Mouse (Mus musculus) spleen, postnatal 14 days (tissue): Measurements from ENCODE around the gene Cep78.

Source experiments
- DNase-seq, 2 experiments: peaks; one replicate each; pipeline ENCODE4 v3.0.0; 2021 to 2022; ENCODE audit warnings: low spot score in 2 of 2

The Cep78 gene

DNA sequence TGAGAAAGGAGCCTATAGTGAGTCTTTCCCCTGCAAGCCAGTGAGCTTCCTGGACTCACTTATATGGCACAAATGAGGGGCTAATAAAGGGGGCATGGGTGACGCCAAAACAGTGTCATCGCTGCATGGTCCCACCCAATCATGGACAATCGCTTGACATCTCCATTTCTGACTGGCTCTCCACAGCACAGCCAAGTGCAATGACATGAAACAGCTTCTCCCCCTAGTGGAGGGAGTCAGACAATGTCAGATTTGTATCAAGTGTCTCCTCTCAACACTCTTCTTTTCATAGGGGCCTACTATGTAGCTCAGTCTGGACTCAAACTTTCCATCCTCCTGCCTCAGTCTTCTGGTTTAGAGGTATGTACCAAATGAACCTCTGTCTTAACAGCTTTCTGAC is 19.7 kb downstream of the Cep78 start:
- DNase-seq: peak in 1 of 2 experiments; percentile 22

DNA sequence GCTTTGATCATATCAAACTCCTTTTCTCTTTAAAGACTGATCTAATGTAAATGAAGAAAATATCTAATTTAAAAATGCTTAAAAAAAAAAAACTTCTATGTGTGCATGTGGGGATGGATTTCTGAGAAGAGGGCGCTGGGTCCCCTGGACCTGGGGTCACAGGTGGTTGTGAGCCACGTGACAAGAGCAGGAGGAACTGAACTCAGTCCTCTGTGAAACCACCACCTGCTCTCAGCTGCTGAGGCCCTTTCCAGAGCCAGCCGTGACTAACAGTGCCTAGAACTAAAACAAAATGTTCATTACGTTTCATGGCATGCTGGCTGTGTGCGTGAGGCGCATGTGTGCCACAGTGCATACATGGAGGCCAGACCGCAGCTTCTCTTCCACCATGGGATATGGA is 20.3 kb downstream of the Cep78 start:
- peak in 1 of 2 experiments; percentile 11 for DNase-seq

DNA sequence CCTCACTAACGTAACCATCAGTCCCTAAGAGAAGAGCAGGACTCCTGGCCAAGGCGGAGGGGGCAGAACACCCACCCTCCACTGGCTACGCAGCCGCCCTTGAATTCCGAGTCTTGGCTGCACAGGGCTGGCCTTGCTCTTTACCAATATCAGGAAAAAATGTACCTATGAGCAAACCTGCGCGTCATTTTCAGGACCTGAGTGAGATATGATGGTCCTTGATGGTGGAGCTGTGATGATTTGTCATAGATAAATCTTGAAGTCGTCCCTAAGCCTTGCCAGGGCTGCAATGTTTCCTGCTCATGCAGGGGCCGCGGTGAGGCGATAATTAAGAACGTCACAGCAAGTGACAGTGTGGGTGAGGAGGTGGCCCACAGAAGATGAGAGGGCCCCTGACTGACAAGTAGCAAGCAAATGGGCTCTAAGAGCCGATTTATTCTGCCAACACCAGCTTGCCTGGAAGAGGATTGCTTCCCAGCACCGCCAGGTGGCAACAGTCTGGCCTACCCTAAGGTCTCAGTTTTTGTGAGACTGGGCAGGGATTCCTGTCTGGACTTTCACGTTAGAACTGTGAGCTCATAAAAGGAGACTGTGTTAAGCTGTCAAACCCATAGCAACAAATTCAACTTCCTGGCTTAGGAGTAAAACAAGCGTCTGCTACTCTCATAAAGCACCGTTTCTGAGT is 21.6 kb downstream of the Cep78 start:
- no peak for DNase-seq

DNA sequence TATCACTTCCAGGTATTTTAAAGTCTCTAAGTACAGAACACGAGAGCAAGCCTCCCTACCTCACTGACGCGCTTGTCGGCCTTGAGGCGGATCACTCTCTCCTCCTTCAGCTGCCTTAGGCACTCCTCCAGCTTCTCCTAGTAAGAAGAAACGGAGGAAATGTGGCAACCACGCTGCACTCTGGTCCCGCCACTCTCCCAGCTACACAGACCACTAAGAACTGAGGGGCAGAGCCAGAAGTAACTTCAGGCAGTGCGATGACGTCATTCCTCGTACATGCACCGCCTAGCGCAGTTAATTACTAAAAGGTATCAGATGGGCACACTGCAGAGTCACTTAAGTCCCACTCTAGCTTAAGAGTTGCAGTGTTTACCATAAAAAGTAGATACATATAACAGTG is 22.5 kb downstream of the Cep78 start:
- DNase-seq: no peak

DNA sequence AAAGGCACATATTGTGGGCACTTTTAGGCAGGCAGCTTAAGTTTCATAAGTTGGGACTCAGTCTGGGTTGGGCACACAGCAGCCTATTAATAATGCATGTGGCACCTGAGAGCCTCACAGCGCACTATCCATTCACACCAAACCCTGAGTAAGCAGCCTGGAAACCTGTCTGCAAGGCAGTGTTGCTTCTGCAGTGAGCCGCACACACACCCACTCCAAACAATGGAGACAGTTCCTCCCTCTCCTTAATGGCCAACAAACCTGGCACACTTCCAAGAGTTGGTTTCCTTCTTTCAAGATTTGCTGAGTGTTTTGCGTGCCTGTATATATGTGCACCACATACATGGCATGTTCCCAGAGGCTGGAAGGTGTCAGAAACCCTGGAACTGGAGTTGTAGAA is 34.6 kb downstream of the Cep78 start:
- DNase-seq: no peak

DNA sequence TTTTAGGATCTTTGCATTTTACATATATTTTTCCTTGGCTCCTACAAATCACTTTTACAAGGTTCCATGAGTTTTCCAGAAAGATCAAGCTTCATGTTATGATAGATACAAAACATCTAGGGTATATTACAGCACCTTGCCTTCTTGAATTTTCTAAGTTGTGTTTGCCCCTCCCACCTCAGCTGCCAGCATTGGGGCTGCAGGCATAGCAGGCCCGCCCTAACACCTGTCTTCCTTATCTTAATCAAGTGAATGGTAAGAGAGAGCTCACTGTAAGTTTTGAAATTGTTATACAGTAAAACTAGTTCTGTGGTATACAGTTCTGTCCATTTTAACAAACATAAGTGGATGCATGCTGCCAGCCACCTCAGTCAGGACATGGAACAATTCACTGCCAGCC is 35.9 kb downstream of the Cep78 start:
- DNase-seq: no peak

DNA sequence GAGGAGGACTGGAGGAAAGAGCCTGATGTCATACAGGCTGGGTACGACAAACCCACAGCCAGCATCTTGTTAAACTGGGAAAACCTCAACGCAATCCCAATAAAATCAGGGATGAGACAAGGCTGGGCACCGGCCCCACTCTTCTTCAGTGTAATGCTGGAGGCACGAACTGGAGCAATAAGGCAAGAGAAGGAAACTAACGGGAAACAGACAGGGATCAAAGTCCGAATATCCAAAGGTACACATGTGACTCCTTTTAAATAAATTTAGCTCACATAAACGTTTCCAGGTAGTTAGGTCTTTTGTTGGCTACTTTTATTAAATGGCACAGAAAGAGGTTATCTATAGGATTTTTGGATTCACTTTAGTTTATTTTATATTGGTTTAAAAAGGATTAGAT is 36.4 kb downstream of the Cep78 start:
- no peak for DNase-seq

DNA sequence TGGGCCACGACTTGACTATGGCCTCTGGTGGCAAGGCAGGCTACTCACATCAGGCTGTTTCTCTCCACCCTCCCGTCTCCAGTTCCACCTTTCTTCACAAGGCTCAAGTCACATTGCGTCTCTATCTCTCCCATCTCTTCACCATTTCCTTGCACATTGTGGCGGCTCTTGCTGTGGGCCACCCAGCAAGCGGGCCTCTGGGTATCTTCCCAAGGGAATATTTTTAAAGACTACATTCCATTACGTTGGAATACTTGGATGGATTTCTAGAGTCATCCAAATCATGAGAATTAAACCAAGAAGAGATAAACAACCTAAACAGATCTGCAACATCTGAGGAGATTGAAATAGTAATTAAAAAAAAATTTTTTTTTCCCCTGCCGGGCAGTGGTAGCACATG is 37.6 kb downstream of the Cep78 start, which contains the start of gene Psat1:
Gene Psat1, minus strand, starts transcription at position 101 of the 400 bp plus-strand sequence.
- no peak for DNase-seq

DNA sequence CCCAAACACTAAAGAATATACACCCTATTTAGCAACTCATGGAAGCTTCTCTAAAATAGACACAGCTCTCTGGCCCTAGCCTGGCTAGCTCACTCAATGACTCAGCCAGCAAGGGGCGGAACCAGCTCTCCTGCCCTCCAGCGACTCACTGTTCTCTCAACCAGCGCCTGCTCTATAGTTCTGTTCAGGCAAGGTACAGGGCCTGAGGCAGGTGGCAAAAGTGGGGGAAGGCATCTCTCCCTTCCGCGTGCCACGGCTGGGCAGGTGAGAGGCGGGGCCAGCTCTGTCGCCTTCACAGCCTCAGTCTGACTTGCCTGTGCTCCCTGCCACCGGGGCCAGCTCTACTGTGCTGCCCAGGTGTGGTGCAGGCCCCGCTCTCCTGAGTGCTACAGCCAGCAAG is 38.1 kb downstream of the Cep78 start:
- DNase-seq: no peak

DNA sequence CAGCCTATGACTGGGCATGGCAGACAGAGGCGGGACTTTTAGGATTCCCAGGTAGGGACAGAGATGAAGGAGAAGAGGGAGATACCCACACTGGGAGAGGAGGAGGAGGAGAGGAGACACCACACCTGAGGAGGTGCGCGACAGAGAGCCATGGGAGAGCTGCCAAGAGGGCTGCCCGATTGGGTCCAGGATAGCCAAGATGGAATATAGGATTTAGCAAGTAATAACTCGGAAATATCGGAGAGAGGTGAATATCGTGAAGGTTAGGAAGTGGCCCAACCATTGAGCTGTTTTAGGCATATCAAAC is 41.7 kb downstream of the Cep78 start:
- no peak for DNase-seq

DNA sequence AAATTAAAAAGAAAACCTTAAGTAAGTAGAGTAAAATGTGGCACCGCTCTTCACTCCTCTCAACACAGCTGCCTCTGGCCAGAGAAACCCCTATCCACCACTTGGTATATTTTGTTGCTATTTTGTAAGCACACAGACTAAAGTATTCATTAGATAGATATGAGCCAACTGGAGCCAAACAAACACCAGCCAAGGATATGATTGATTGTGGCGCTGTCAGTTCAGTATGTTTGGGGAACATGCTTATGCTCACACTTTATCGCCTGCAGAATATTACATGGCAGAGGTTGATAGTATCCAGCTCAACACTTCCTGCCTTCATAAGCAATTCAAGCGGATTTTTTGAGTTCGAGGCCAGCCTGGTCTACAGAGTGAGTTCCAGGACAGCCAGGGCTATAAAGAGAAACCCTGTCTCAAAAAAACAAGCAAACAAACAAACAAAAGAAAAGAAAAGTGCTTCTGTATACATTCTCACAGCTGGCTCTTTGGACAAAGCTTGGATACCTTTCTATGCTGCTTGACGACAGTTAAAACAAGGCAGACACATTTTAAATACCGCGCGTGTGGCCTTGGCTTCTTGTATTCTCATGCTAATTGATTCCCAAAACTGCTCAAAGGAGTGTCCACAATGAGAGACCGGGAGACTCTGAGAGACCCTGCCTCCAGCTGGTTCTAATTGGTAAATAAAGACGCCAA is 42.2 kb downstream of the Cep78 start:
- DNase-seq: no peak

DNA sequence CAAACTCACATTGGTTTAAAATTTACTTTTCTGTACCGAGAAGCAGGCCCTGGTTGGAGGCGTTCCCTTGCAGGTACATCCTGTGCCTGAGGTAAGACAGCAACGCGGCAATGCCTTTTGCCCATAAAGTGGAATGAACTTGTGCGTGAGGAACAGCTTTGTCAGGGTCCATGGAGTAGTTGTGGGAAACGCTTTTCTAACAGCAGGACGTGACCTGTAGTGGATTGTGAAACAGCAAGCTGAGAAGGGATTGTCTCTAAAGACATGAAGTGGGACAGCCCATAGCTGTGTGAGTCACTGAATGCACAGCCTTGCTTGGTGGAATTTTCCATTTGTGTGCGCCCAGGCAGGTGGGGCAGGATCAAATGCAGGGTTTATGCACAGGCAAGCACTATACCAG is 43.4 kb downstream of the Cep78 start:
- no peak for DNase-seq

DNA sequence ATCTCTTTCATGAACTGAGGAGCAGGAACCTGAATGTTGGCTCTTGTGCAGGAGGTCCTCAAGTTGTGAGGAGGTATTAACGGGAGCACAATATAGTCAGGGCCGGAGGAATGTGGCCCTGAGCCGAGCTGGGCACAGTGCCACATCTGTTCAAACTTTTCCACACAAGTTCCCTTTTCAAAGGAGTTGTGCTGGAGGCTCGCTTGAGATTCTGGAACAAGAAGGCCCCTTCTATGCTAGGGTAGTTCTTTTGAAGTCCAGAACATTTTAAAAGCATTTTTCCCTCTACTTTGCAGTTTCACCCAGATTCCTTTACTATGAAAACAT is 59.1 kb downstream of the Cep78 start:
- DNase-seq: no peak

DNA sequence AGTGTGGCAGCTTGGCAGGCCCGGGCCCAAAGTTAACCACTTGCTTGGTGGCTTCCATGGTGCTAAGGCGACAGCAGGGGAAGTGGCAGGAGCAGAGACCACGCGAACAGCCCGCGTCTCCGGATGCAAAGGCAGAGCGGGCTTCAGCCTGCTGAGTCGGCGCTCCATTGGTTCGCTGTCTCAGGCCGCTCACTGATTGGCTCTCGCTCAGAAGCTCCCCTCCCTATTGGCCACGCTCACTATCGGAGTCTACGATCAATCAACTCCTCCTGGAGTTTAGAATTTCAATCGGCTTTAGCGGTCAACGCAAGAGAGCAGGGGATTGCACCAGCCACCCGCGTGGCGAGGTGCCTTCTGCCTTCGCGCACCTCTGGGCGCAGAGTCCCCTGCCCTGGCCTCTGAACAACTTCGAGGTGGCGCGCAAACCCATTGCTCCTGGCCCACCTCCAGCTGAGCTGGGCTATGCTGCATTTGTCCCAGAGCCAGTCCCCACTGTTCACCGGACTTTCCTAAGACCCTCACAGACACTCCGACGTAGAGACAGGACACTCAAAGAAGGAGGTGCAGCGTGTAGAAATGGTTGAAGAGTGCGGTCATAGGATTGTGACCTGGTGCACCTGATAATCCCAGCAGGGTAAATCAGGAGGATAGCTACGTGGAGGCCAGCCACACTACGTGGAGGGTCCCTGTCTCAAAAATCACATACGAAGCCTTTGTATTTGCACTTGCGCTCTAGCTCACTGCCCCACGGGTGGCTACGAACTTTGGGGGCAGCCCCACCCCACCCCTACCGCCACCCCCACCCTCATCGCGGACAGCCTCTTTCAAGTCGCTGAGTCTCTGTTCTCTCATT is 59.7 kb downstream of the Cep78 start:
- peak; percentile 69 to 72 for DNase-seq

DNA sequence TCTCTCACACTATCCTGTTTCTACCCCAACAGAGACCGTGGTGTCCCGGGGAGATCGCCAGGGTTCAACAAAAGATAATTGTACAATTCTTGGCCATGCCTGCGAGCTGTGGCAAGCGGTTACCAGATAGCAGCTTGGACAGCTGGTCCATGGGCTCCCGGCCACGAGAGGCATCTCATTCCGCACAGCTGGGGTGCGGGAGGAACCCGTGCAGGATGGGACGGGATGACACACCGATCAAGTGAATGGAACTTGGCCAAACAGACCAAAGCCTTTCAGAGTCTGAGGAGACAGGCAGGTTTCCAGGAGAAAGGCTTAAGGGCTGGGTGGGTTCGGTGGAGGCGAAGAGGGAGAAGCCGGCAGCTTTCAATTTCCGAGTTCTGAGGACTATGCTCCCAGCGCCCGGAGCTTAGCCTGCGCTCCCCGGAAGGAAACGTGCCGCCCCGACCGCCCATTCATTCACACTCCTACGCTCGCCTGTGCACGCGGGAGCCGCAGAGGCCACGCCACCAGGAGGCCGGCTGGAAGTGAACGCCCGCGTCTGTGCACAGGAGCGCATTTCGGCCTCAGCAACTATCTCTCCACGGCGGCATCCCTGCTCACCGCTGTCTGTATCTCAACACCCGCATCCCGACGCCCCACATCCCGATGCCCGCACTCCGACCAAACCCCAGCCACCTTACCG is 60.5 kb downstream of the Cep78 start:
- peak; percentile 14 to 29 for DNase-seq

DNA sequence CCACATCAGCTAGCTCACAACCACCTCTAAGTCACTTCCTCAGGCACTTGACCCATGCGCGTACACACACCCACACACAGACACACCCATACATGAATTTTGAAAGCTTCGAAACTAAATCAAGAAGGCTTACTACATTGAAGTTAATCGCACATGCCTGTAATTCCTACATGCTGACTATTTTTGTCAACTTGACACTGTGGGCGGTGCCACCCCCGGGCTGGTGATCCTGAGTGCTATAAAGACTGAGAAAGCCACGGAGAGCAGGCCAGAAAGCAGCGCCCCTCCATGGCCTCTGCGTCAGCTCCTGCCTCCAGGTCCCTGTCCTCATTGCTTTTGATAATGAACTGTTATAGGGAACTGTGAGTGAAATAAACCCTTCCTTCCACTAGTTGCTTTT is 61.4 kb downstream of the Cep78 start:
- DNase-seq: no peak

DNA sequence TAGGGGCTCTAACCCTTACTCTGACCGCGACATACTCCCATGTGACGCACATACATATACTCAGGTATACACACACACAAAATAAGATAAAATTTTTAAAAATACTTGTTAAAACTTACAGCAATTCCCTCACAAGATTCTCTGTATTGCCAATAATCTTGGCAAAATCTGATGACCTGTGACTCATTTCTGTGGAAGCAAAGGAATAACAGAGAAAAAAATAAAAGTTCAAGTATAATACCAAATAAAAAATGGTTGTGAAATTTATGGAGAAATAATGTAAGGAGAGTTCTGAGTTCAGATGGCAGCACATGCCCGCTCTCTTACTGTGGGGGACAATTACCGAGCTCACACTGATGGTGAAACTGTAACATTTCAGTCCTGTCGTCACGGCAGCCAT is 65.5 kb downstream of the Cep78 start:
- no peak for DNase-seq

DNA sequence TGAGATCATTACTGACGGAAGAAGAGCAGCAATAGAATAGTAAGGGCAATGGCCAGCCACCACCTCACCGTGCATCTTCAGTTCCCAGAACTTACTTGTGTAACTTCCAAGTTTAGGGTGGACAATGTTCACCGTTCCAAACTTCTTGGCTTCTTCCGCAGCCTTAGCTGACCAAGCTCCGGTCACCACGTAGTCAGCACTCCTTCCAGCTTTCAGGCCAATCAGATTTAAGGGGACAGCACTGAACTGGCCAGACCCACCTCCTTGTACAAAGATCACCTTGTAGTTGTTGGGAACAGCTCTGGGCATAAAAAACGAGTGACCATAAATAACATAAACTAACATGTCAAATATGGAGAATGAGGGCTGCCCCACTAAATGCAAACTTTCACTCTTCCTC is 66.7 kb downstream of the Cep78 start:
- DNase-seq: no peak

DNA sequence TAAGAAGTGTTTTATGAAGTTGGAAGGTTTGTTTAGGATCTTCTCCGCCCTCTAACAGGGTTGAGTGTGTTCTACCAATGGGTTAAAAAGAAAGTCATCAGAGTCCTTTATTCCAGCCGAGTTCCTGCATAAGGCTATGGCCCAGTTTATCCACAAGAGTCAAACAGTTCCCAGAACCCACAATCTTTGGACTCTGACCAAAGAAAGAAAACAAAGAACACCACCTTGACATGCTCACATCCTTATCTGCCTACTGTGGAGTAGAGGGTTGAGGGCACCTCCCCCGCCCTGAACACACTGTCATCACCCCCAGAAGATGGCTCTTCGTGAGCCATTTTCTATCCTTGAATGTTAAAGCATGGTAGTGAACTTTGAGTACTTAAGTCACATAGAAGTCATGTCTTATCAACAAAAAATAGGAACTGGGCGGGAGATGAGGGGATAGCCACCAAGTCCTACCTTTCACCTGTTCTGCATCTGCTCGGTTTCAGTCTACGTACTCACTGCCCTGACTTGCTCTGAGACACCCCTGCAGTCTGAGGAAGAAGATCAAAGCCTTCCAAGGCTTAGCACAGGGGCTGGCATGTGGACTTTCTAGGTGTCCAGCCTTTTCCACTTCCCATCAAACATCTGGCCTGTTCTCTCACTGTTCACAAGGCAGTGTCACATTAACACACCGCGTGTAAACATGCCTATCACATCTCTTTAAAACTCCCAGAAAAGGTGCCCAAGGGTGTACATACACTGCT is 71.4 kb downstream of the Cep78 start:
- DNase-seq: no peak

DNA sequence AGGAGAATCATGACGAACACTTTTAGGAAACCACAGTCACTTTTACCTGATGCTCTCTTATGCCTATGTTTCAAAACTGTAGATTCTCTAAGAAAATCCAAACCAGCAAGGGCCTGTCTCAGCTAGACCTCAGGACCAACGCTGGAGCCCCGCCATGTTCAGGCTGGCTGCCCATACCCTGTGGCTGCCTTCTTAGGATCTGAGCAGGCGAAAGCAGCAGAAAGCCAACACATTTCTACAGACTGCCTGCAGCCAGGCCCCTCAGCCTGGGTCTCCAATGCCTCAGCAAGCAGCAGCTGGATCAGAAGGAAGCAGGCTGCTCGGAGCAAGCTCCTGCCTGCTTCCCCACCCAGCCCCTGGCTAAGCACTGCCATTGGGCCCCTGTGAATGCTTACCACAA is 73.3 kb downstream of the Cep78 start:
- no peak for DNase-seq

DNA sequence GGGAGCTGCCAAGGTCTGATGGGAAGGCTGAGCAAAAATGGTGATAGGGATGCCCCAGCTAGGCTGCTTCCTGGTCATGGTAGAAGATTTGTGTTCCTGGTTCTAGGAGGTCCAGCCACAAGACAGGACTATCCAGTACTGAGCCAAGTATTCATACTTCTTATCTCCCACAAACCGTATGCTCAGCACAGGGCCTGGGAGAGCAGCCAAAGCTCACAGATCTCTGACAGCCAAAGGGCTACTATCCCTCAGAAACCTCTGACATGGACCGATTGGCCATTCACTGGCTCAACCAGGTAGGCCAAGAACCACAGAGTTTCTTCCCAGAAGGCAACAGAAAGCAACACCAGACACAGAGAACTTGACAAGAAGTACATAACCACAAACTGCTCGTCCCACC is 73.8 kb downstream of the Cep78 start:
- DNase-seq: no peak

DNA sequence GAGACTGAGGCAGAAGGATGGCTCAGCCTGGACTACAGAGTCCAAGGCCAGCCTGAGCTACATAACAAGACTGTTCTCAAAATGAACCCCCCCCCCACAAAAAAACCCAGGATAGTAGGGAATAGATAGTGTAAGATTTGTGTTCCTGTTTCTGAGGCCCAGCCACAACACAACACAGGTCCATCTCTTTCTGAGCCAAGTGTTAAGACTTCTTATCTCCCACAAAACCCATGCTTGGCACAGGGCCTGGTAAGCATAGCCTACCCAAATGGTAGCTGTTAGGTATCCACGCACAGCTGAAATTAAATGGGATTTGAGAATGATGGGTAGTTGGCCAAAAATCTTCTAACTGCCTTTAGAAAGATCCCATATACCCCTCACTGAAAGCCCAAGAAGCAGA is 74.3 kb downstream of the Cep78 start:
- no peak for DNase-seq
